Mouse (Mus musculus): ENCODE results near the gene Ptpro. TPM values are rescaled to one million over a fixed set of nuclear protein-coding genes. Genes with fewer than 3 reads are reported as not detected.
"Not testable (repeated sequence)": the region's sequence is repeated elsewhere in the genome, so short reads cannot be mapped to it uniquely, and the experiment has no call there.

Gene Ptpro
- polyA plus RNA-seq, 1 experiment from 2014 or later = 16.0 TPM

GRCm38 (mm10) chr6:137437902-137438580 lies 185.9 kb downstream of the Ptpro start:
- H3K4me3 ChIP-seq (ENCODE audit: low read depth, low read length) = no peak overlapping the region
- peak; percentile 83 for ATAC-seq (ENCODE audit: low FRiP score)
- H3K9me3 ChIP-seq (ENCODE audit: control insufficient read depth, low read length) = no peaks in the 10 kb centered on the region
- no peak overlapping the region for H3K27ac ChIP-seq (ENCODE audit: low read depth, low read length)
- H3K4me2 ChIP-seq (replicated peaks; ENCODE audit: low read depth, low read length) = no peak overlapping the region
- H3K36me3 ChIP-seq (ENCODE audit: control insufficient read depth, insufficient read depth, low read length) = no peaks in the 10 kb centered on the region
- peak; percentile 50 for DNase-seq (ENCODE audit: low spot score)
- no peaks in the 10 kb centered on the region for H3K27me3 ChIP-seq (ENCODE audit: control insufficient read depth, insufficient read depth, low read length)
- H3K9ac ChIP-seq (ENCODE audit: low read depth, low read length) = no peak overlapping the region
- 0 out of 2 replicates have a peak, but pooled peaks cover 2% of the 10 kb centered on the region for H3K4me1 ChIP-seq (replicated peaks; ENCODE audit: control insufficient read depth, insufficient read depth, low read length)
- WGBS = 20% methylated on average over 16 of the region's 16 CpGs

DNA sequence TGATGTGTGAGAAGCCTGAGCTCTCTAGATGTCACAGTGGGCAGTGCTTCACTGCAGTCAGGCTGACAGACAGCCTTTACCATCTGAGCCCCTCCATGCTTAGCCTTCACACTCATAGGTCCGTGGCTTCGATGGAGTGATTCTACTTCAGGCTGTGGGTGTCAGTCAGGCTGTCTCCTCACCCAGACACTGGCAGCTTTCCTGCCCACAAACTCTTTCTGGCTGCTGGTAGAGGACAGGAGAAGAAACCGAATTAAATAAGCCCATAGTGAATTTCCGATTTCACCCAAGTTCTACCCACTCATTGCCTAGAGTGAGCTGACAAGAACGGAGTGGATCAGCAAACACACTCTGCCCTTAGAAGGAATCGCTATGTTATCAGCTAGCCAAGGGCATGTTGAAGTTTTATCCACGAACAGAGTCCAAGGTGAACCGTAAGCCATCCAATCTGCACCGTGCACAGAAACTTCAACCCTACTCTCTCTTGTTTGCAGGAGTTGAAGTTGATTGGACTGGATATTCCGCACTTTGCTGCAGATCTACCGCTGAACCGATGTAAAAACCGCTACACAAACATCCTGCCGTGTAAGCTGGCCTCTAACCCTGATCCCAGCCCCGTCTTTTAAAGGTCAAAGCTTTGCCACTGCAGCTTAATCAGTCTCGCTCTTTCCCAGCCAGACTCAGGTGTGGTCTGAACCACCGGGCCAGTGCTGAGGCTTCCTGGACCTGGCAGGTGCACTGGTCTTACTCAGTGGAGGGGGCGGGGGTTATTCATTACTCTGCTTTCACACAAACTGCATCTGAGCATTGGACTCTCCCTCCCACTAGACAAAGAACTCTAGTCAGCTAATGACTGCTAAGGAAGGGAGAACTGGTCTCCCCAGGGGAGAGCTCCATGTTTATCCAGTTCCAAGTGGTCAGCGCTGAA lies 188.7 kb downstream of the Ptpro start:
- 84% methylated on average over 19 of the region's 19 CpGs for WGBS
- Histone ChIP-seq H3K9me3 (ENCODE audit: control insufficient read depth, low read length) (no peaks in the 10 kb centered on the region), H3K4me2 (replicated peaks; ENCODE audit: low read depth, low read length) (no peak overlapping the region), H3K27me3 (ENCODE audit: control insufficient read depth, insufficient read depth, low read length) (no peaks in the 10 kb centered on the region), H3K4me3 (ENCODE audit: low read depth, low read length) (no peak overlapping the region), H3K4me1 (replicated peaks; ENCODE audit: control insufficient read depth, insufficient read depth, low read length) (0 out of 2 replicates have a peak, but pooled peaks cover 2% of the 10 kb centered on the region), H3K36me3 (ENCODE audit: control insufficient read depth, insufficient read depth, low read length) (no peaks in the 10 kb centered on the region), H3K27ac (ENCODE audit: low read depth, low read length) (no peak overlapping the region), H3K9ac (ENCODE audit: low read depth, low read length) (no peak overlapping the region)
- ATAC-seq (ENCODE audit: low FRiP score) = no peak
- no peak for DNase-seq (ENCODE audit: low spot score)

DNA sequence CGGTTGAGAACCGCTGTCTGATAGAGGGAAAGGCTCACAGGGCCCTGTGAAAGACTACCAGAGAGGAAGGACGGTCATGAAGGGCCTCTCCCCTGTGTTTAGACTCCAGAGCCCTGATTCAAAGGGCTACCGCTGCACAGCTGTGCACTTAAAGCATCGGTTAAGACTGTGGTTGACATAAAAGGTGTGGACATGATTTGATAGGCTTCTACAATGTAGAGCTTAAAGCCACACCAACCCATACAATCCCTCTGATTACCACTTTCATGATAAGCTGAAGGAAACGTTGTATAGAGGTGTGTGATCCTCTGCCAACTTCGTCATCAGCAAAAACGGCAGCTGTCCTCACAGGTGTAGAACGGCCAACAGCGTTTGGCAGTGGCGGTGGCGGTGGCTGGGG lies 191.0 kb downstream of the Ptpro start:
- Histone ChIP-seq H3K4me1 (replicated peaks; ENCODE audit: control insufficient read depth, insufficient read depth, low read length) (0 out of 2 replicates have a peak, but pooled peaks cover 2% of the 10 kb centered on the region), H3K27me3 (ENCODE audit: control insufficient read depth, insufficient read depth, low read length) (no peaks in the 10 kb centered on the region), H3K9me3 (ENCODE audit: control insufficient read depth, low read length) (no peaks in the 10 kb centered on the region), H3K4me2 (replicated peaks; ENCODE audit: low read depth, low read length) (no peak overlapping the region), H3K4me3 (ENCODE audit: low read depth, low read length) (no peak overlapping the region), H3K27ac (ENCODE audit: low read depth, low read length) (no peak overlapping the region), H3K36me3 (ENCODE audit: control insufficient read depth, insufficient read depth, low read length) (no peaks in the 10 kb centered on the region), H3K9ac (ENCODE audit: low read depth, low read length) (no peak overlapping the region)
- DNase-seq (ENCODE audit: low spot score) (no peak), ATAC-seq (ENCODE audit: low FRiP score) (no peak)
- WGBS = 93% methylated on average over 12 of the region's 12 CpGs

GRCm38 (mm10) chr6:137446116-137446515 lies 194.0 kb downstream of the Ptpro start:
- not testable (repeated sequence) for H3K9me3 ChIP-seq (ENCODE audit: control insufficient read depth, low read length); H3K36me3 ChIP-seq (ENCODE audit: control insufficient read depth, insufficient read depth, low read length); H3K27ac ChIP-seq (ENCODE audit: low read depth, low read length); DNase-seq (ENCODE audit: low spot score); H3K9ac ChIP-seq (ENCODE audit: low read depth, low read length); H3K4me1 ChIP-seq (replicated peaks; ENCODE audit: control insufficient read depth, insufficient read depth, low read length); H3K27me3 ChIP-seq (ENCODE audit: control insufficient read depth, insufficient read depth, low read length); ATAC-seq (ENCODE audit: low FRiP score); H3K4me2 ChIP-seq (replicated peaks; ENCODE audit: low read depth, low read length); H3K4me3 ChIP-seq (ENCODE audit: low read depth, low read length)
- WGBS = 88% methylated on average over 6 of the region's 7 CpGs

- WGBS = 18% methylated on average over 10 of the region's 10 CpGs
- Histone ChIP-seq H3K36me3 (ENCODE audit: control insufficient read depth, insufficient read depth, low read length) (no peaks in the 10 kb centered on the region), H3K27ac (ENCODE audit: low read depth, low read length) (no peak overlapping the region), H3K9ac (ENCODE audit: low read depth, low read length) (no peak overlapping the region), H3K4me2 (replicated peaks; ENCODE audit: low read depth, low read length) (no peak overlapping the region), H3K4me3 (ENCODE audit: low read depth, low read length) (no peak overlapping the region), H3K4me1 (replicated peaks; ENCODE audit: control insufficient read depth, insufficient read depth, low read length) (0 out of 2 replicates have a peak, but pooled peaks cover 2% of the 10 kb centered on the region), H3K27me3 (ENCODE audit: control insufficient read depth, insufficient read depth, low read length) (no peaks in the 10 kb centered on the region), H3K9me3 (ENCODE audit: control insufficient read depth, low read length) (no peaks in the 10 kb centered on the region)
- ATAC-seq (ENCODE audit: low FRiP score) = peak; percentile 82
- DNase-seq (ENCODE audit: low spot score) = peak; percentile 73
Measured at GRCm38 (mm10) chr6:137455537-137456041, 203.5 kb downstream of the Ptpro start.

DNA sequence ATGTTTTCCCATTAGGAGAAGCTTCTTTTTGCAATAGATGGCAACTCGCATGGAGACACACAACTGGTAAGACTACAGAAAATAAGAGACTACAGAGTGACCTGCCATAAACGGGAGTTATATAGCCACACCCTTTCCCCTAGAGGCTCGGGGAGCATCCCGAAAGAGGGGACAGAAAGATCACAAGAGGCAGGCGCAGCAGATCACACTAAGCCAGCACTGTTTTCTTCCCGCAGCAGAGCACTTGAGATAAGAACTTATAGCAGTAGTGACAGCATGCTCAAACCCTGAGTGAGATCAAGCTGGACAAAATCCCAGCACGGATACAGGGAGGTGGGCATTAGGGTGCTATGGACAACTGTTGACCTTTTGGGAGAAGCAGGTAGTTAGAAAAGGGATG lies 203.9 kb downstream of the Ptpro start:
- H3K27ac ChIP-seq (ENCODE audit: low read depth, low read length) = no peak overlapping the region

GRCm38 (mm10) chr6:137457210-137457609 lies 205.1 kb downstream of the Ptpro start:
- H3K4me2 ChIP-seq (replicated peaks; ENCODE audit: low read depth, low read length) = no peak overlapping the region
- H3K36me3 ChIP-seq (ENCODE audit: control insufficient read depth, insufficient read depth, low read length) = no peaks in the 10 kb centered on the region
- H3K27ac ChIP-seq (ENCODE audit: low read depth, low read length) = no peak overlapping the region
- WGBS = 63% methylated on average over 7 of the region's 7 CpGs
- no peaks in the 10 kb centered on the region for H3K9me3 ChIP-seq (ENCODE audit: control insufficient read depth, low read length)
- no peaks in the 10 kb centered on the region for H3K27me3 ChIP-seq (ENCODE audit: control insufficient read depth, insufficient read depth, low read length)
- DNase-seq (ENCODE audit: low spot score) (no peak), ATAC-seq (ENCODE audit: low FRiP score) (no peak)
- H3K4me3 ChIP-seq (ENCODE audit: low read depth, low read length) = no peak overlapping the region
- 0 out of 2 replicates have a peak, but pooled peaks cover 2% of the 10 kb centered on the region for H3K4me1 ChIP-seq (replicated peaks; ENCODE audit: control insufficient read depth, insufficient read depth, low read length)
- H3K9ac ChIP-seq (ENCODE audit: low read depth, low read length) = no peak overlapping the region

More for the DNA sequence above, 203.9 kb downstream of the Ptpro start:
- H3K4me3 ChIP-seq (ENCODE audit: low read depth, low read length) = no peak overlapping the region
- DNase-seq (ENCODE audit: low spot score) = no peak
- ATAC-seq (ENCODE audit: low FRiP score) = no peak
- WGBS = 82% methylated on average over 7 of the region's 7 CpGs
- no peaks in the 10 kb centered on the region for H3K9me3 ChIP-seq (ENCODE audit: control insufficient read depth, low read length)
- 0 out of 2 replicates have a peak, but pooled peaks cover 2% of the 10 kb centered on the region for H3K4me1 ChIP-seq (replicated peaks; ENCODE audit: control insufficient read depth, insufficient read depth, low read length)
- H3K36me3 ChIP-seq (ENCODE audit: control insufficient read depth, insufficient read depth, low read length) = no peaks in the 10 kb centered on the region
- H3K9ac ChIP-seq (ENCODE audit: low read depth, low read length) = no peak overlapping the region
- no peaks in the 10 kb centered on the region for H3K27me3 ChIP-seq (ENCODE audit: control insufficient read depth, insufficient read depth, low read length)
- no peak overlapping the region for H3K4me2 ChIP-seq (replicated peaks; ENCODE audit: low read depth, low read length)

- WGBS = 82% methylated on average over 7 of the region's 7 CpGs
- no peak overlapping the region for H3K4me3 ChIP-seq (ENCODE audit: low read depth, low read length)
- H3K4me1 ChIP-seq (replicated peaks; ENCODE audit: control insufficient read depth, insufficient read depth, low read length) = 0 out of 2 replicates have a peak, but pooled peaks cover 2% of the 10 kb centered on the region
- DNase-seq (ENCODE audit: low spot score) (no peak), ATAC-seq (ENCODE audit: low FRiP score) (no peak)
- no peaks in the 10 kb centered on the region for H3K36me3 ChIP-seq (ENCODE audit: control insufficient read depth, insufficient read depth, low read length)
- no peaks in the 10 kb centered on the region for H3K27me3 ChIP-seq (ENCODE audit: control insufficient read depth, insufficient read depth, low read length)
- H3K9ac ChIP-seq (ENCODE audit: low read depth, low read length) = no peak overlapping the region
- no peak overlapping the region for H3K27ac ChIP-seq (ENCODE audit: low read depth, low read length)
- no peak overlapping the region for H3K4me2 ChIP-seq (replicated peaks; ENCODE audit: low read depth, low read length)
- H3K9me3 ChIP-seq (ENCODE audit: control insufficient read depth, low read length) = no peaks in the 10 kb centered on the region
Measured at GRCm38 (mm10) chr6:137458136-137458535, 206.0 kb downstream of the Ptpro start.

Data from hindbrain, embryonic 11.5 days (tissue).